Mouse (Mus musculus) heart, adult 2 months (tissue): Measurements from ENCODE around the gene Capn7.
A peak's percentile ranks its signal among the peaks of the same experiment; 100 is the strongest.

Source experiments
- CTCF ChIP-seq: fragments of 200-600 bp; IDR thresholded peaks from 2 replicates; pipeline ENCODE4 v1.8.1; 2022; ENCODE audit warnings: antibody characterized with exemption, mild to moderate bottlenecking, moderate library complexity
- POLR2A ChIP-seq: fragments of 200-500 bp; IDR thresholded peaks from 2 replicates; pipeline ENCODE4 v1.6.1; 2011; ENCODE audit warnings: mild to moderate bottlenecking, low read depth, low read length, control low read depth; ENCODE audit not compliant: insufficient read depth

- no peak for TF ChIP-seq POLR2A
- peak; percentile 100 for TF ChIP-seq CTCF
These were observed 49.7 kb downstream of the Capn7 start for GRCm38 (mm10) chr14:31385977-31386697.
